Mouse (Mus musculus) ES-CJ7 (cell line): ENCODE data around the gene Scnn1a.
"Not testable (repeated sequence)": the region's sequence is repeated elsewhere in the genome, so short reads cannot be mapped to it uniquely, and the experiment has no call there.

ENCODE experiments used
- DNase-seq: peaks from one replicate; pipeline ENCODE4 v3.0.0; 2011; ENCODE audit warnings: low read depth, low spot score

Scnn1a gene

GRCm38 (mm10) chr6:125320323-125320722 lies at the start of gene Scnn1a:
TSS of gene Scnn1a (plus strand) at chr6:125320659.
- no peak for DNase-seq

DNA sequence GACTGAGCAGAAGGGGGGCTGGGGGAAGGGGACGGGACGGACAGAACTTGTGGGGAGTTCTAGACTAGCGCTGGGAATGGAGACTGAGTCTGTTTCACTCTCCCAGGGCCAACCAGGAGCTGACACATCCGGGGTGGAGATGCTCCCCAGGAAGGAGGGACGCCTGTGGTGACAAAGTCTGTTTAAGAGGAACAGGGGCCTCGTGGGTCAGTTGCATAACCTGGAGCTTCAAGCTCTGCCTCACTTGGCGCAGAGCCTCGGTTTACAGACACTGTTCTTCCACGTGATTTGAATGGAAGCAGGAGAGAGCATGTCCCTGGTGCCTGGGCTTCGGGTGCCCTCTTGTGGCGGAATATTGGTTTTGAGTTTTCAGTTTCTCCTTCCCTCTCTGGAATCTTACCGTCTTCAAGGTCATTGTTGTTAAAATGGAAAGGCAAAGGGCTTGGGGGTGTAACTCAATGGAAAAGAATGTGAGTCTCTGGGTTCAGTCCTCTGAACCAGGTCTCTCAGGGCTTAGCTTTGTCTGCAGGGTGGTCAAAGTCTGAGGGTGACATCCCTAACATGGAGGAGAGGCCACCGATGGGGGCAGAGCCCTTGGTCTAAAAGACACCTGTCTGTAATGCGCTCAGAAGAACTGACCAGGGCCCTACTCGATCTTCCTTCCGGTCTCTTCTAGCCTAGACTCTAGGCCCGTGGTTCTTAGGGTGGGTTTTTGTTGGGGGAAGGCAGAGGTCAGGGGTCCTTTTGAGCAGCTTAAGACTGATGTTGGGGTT lies 48.8 kb upstream of the Scnn1a start:
- DNase-seq: peak; percentile 95

DNA sequence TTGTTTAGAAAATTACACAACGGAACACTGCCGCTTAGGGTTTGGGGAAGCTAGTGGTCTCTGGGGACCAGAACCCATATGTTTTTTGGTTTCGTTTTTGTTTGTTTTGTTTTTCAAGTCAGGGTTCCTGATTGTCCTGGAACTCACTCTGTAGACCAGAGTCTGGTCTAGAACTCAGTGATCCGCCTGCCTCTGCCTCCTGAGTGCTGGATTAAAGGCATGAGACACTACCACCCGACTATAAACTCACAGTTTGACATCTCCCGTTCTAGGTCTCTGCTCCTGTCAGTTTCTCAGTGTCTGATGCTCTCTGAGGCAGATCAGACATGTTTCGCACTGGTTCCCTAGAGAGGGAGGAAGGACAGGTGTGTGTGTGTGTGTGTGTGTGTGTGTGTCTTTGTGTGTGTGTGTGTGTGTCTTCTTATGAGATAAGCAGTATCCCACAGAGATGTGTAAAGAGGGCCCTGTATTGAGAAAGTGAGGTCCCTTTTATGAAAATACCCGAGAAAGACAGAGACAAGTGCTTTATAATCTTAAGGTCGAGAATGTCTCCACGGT lies 48.2 kb upstream of the Scnn1a start:
- no peak for DNase-seq

- peak; percentile 85 for DNase-seq
Observed at GRCm38 (mm10) chr6:125274841-125275563, 45.5 kb upstream of the Scnn1a start.

GRCm38 (mm10) chr6:125279729-125280128 lies 40.7 kb upstream of the Scnn1a start:
- DNase-seq: no peak

DNA sequence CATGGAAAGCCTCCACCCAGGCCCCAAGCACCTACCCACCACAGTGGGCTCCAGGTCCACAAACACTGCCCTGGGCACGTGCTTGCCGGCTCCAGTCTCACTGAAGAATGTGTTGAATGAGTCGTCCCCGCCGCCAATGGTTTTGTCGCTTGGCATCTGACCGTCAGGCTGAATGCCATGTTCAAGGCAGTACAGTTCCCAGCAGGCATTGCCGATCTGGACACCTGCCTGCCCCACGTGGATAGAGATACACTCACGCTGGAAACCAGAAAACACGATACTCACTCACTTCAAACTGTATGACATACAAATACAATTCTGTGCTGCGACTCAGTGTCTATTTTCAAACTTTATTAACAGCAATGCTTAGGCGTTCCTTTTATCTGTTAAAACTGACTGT lies 37.7 kb upstream of the Scnn1a start:
- not testable (repeated sequence) for DNase-seq

DNA sequence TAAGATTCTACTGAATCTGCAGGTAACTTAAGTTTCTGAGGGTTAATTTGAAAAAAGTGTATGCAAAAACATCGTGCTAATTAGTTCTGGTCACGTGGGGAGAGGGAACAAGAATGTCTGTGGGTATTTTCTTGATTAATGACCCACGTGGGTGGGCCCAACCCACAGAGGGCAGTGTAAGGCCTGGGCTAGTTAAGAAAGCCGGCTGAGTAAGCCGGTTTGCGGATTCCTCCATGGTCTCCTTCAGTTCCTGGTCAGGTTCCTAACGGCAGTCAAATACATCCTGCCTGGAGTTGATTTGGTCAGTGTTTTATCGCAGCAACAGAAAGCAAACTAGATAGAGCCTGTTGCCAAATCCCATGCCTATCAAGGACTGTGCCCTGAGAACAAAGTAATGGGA lies 36.2 kb upstream of the Scnn1a start:
- DNase-seq: no peak

GRCm38 (mm10) chr6:125284751-125285150 lies 35.7 kb upstream of the Scnn1a start:
- DNase-seq: peak; percentile 63

- DNase-seq: peak; percentile 75
Observed at GRCm38 (mm10) chr6:125285890-125286289, 34.6 kb upstream of the Scnn1a start, which contains the start of gene Tuba3a. TSS of gene Tuba3a (minus strand) at chr6:125286042.

- DNase-seq: no peak
Observed at GRCm38 (mm10) chr6:125286944-125287343, 33.5 kb upstream of the Scnn1a start.

DNA sequence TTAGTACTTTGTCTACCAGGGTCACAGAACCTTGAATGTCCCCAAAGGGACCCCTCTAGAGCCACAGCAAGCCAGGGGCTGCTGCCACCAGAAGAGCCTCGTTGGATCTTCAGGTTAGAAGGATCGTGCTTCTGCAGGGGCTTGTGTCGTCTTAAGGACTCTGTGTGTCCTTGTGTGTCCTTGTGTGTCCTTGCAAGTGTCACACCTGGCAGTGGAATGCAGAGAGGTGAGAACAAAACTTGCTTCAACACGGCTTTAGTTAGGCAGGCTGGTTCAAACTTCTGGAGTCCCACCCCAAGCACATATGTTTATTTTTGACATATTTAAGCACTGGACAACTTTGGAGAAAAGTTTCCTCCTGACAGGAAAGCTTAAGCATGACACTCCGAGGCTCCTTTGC lies 31.7 kb upstream of the Scnn1a start:
- no peak for DNase-seq

DNA sequence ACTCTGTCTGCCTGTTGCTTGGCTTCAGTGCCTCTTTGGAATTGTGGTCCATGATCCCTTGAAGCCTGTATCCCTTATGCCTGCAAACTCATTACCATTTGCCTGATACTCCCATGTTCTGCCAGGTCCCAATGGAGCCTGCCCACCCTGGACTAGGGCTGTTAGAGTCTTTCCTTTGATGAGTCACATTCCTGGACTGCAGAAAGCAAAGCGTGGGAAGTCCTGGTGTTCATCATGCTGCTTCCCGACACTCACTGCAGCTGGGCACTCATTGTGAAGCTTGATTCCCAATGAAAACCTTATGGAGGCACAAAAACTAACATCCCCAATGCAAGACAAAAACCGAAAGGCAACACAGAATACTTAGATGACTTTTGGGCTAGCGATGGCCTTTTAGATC lies 29.1 kb upstream of the Scnn1a start:
- DNase-seq: no peak

- DNase-seq: no peak
Observed at GRCm38 (mm10) chr6:125292256-125292655, 28.2 kb upstream of the Scnn1a start.

- no peak for DNase-seq
Observed at GRCm38 (mm10) chr6:125294049-125294448, 26.4 kb upstream of the Scnn1a start.

GRCm38 (mm10) chr6:125297149-125297820 lies 23.2 kb upstream of the Scnn1a start:
- no peak for DNase-seq

- no peak for DNase-seq
Observed at GRCm38 (mm10) chr6:125300982-125301381, 19.5 kb upstream of the Scnn1a start.

DNA sequence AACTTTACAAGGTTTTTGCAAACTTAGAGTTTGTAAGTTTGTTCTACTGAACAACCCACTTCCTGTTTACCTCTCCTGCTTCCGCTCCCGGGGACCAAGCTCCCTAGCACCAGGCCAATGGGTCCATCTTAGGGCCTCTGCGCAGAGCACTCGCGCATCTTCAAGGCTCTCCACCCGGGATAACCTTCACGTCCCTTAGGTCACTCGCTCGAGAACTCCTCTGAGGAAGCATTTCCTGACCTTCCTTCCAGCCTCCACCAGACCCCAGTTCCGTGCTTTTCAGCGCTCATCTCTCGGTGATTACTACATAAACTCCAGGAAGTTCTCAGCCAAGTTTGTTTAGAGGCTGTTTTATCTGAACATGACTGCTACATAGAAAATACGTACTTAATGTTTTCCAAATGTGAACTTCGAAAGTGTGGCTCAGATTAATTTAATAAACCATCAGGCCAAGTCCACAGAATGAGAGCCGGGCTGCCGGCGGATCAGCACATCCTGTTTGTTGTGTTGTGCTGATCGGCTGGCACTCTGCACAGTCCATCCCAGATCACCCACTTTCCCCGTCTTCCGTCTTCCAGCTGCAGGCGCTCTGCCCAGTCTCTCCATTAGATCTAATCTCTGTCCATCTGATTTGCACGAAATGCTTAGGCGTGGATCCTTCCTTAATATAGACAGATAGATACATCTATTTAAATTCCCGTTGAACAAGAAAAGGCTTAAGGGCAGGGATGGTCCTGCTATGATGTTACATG lies 18.1 kb upstream of the Scnn1a start:
- DNase-seq: no peak

- no peak for DNase-seq
Observed at GRCm38 (mm10) chr6:125303242-125303641, 17.2 kb upstream of the Scnn1a start.

DNA sequence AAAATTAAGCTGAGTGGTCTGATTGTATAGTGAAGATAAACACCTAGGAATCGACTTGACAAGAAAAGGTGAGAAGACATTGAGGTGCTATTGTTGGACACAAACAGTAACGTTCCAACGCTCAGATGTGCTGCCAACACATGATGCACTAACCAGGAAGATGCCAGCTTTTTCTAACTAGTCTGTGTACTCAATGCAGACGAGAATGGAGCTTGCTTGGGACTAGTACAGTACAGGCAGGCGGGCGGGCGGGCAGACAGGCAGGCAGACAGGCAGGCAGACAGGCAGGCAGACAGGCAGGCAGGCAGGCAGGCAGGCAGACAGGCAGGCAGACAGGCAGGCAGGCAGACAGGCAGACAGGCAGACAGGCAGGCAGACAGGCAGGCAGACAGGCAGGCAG lies 16.1 kb upstream of the Scnn1a start:
- peak; percentile 45 for DNase-seq

DNA sequence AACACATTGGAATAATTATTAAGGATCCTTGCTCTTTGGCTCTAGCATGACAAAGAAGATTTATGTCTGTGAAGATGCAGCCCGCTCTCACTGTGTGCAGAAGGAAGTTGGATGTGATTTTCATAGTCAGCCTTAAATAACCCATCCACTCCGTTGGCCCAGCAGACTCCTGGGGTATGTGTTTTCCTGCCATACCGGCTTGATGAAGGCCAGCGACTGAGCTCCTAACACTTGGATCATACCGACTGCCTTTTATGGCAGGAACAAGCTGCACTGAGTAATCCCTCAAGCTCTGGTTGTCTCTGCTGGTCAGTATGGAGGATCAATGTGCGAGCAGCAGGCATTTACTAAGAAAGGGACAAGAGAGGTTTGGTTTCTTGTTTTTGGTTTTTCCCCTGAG lies 15.0 kb upstream of the Scnn1a start:
- no peak for DNase-seq

GRCm38 (mm10) chr6:125307091-125307490 lies 13.4 kb upstream of the Scnn1a start:
- no peak for DNase-seq
